Mouse (Mus musculus): ENCODE data around the gene Ccdc34. TPM values are rescaled to one million over a fixed set of nuclear protein-coding genes. Genes with fewer than 3 reads are reported as not detected.

Ccdc34 gene
- polyA plus RNA-seq, 1 experiment: 11.0 TPM

GRCm38 (mm10) chr2:110019656-110020055 lies 2.0 kb downstream of the Ccdc34 start:
- Histone ChIP-seq H3K79me2 (ENCODE audit: control insufficient read depth, insufficient read depth) (peaks cover 30% of the 10 kb centered on the region), H3K27me3 (ENCODE audit: control insufficient read depth, insufficient read depth, insufficient read length) (no peaks in the 10 kb centered on the region), H3K4me2 (ENCODE audit: low read depth) (peak overlapping the region; percentile 99), H3K36me3 (ENCODE audit: control insufficient read depth, insufficient read depth) (no peaks in the 10 kb centered on the region), H3K4me3 (no peak overlapping the region), H3ac (ENCODE audit: control insufficient read depth, insufficient read length) (no peak overlapping the region)
- no peak for TF ChIP-seq USF1 (IDR thresholded peaks at IDR 0.05; ENCODE audit: low read depth)

- Histone ChIP-seq H3K79me2 (ENCODE audit: control insufficient read depth, insufficient read depth) (peaks cover 30% of the 10 kb centered on the region), H3ac (ENCODE audit: control insufficient read depth, insufficient read length) (no peak overlapping the region), H3K4me3 (no peak overlapping the region), H3K4me2 (ENCODE audit: low read depth) (no peak overlapping the region), H3K27me3 (ENCODE audit: control insufficient read depth, insufficient read depth, insufficient read length) (no peaks in the 10 kb centered on the region), H3K36me3 (ENCODE audit: control insufficient read depth, insufficient read depth) (no peaks in the 10 kb centered on the region)
- TF ChIP-seq TCF3 (IDR thresholded peaks at IDR 0.05; ENCODE audit: insufficient read length, low read depth): no peak
- no peak for TF ChIP-seq POLR2AphosphoS2 (IDR thresholded peaks at IDR 0.05; ENCODE audit: insufficient read length, low read depth)
- TF ChIP-seq USF1 (IDR thresholded peaks at IDR 0.05; ENCODE audit: low read depth): no peak
- no peak for TF ChIP-seq TCF12 (IDR thresholded peaks at IDR 0.05; ENCODE audit: insufficient read depth, poor library complexity, severe bottlenecking)
- no peak for TF ChIP-seq POLR2A (IDR thresholded peaks at IDR 0.05; ENCODE audit: insufficient read length, low read depth)
- no peak for TF ChIP-seq CEBPB (IDR thresholded peaks at IDR 0.05; ENCODE audit: insufficient read depth, poor library complexity, severe bottlenecking)
- no peak for TF ChIP-seq MAX (IDR thresholded peaks at IDR 0.05; ENCODE audit: low read depth)
- TF ChIP-seq SRF (IDR thresholded peaks at IDR 0.05; ENCODE audit: control insufficient read depth, insufficient read length, low read depth): no peak
- no peak for TF ChIP-seq E2F4 (IDR thresholded peaks at IDR 0.05; ENCODE audit: insufficient read depth)
- TF ChIP-seq MYOG (IDR thresholded peaks at IDR 0.05; ENCODE audit: control insufficient read depth in 1 of 3, insufficient read depth in 1 of 3, insufficient read length in 2 of 3, low read depth in 2 of 3): no peak
- TF ChIP-seq REST (IDR thresholded peaks at IDR 0.05; ENCODE audit: insufficient read depth, insufficient read length): no peak
- no peak for TF ChIP-seq MYOD1 (IDR thresholded peaks at IDR 0.05; ENCODE audit: control insufficient read depth in 1 of 3, insufficient read length in 2 of 3, low read depth in 2 of 3)
Measured at GRCm38 (mm10) chr2:110020430-110020829, 2.8 kb downstream of the Ccdc34 start.

GRCm38 (mm10) chr2:110036265-110036664 lies 18.6 kb downstream of the Ccdc34 start:
- peaks cover 9% of the 10 kb centered on the region for H3K79me2 ChIP-seq (ENCODE audit: control insufficient read depth, insufficient read depth)
- H3K27me3 ChIP-seq (ENCODE audit: control insufficient read depth, insufficient read depth, insufficient read length): no peaks in the 10 kb centered on the region
- H3K4me2 ChIP-seq (ENCODE audit: low read depth): no peak overlapping the region
- H3K36me3 ChIP-seq (ENCODE audit: control insufficient read depth, insufficient read depth): peaks cover 6% of the 10 kb centered on the region
- no peak for TF ChIP-seq POLR2AphosphoS2 (IDR thresholded peaks at IDR 0.05; ENCODE audit: insufficient read length, low read depth)
- no peak for TF ChIP-seq USF1 (IDR thresholded peaks at IDR 0.05; ENCODE audit: low read depth)
- no peak for TF ChIP-seq MAX (IDR thresholded peaks at IDR 0.05; ENCODE audit: low read depth)
- no peak for TF ChIP-seq MYOD1 (IDR thresholded peaks at IDR 0.05; ENCODE audit: control insufficient read depth in 1 of 3, insufficient read length in 2 of 3, low read depth in 2 of 3)
- no peak for TF ChIP-seq E2F4 (IDR thresholded peaks at IDR 0.05; ENCODE audit: insufficient read depth)
- no peak for TF ChIP-seq POLR2A (IDR thresholded peaks at IDR 0.05; ENCODE audit: insufficient read length, low read depth)
- TF ChIP-seq SRF (IDR thresholded peaks at IDR 0.05; ENCODE audit: control insufficient read depth, insufficient read length, low read depth): no peak
- no peak for TF ChIP-seq CEBPB (IDR thresholded peaks at IDR 0.05; ENCODE audit: insufficient read depth, poor library complexity, severe bottlenecking)
- TF ChIP-seq TCF3 (IDR thresholded peaks at IDR 0.05; ENCODE audit: insufficient read length, low read depth): no peak
- TF ChIP-seq MYOG (IDR thresholded peaks at IDR 0.05; ENCODE audit: control insufficient read depth in 1 of 3, insufficient read depth in 1 of 3, insufficient read length in 2 of 3, low read depth in 2 of 3): no peak
- TF ChIP-seq REST (IDR thresholded peaks at IDR 0.05; ENCODE audit: insufficient read depth, insufficient read length): no peak
- TF ChIP-seq TCF12 (IDR thresholded peaks at IDR 0.05; ENCODE audit: insufficient read depth, poor library complexity, severe bottlenecking): no peak
- no peak overlapping the region for H3K4me3 ChIP-seq
- H3ac ChIP-seq (ENCODE audit: control insufficient read depth, insufficient read length): no peak overlapping the region

- H3K4me3 ChIP-seq: no peak overlapping the region
- no peaks in the 10 kb centered on the region for H3K27me3 ChIP-seq (ENCODE audit: control insufficient read depth, insufficient read depth, insufficient read length)
- peaks cover 9% of the 10 kb centered on the region for H3K79me2 ChIP-seq (ENCODE audit: control insufficient read depth, insufficient read depth)
- TF ChIP-seq MYOD1 (IDR thresholded peaks at IDR 0.05; ENCODE audit: control insufficient read depth in 1 of 3, insufficient read length in 2 of 3, low read depth in 2 of 3): peak in 1 of 3 experiments; percentile 7
- TF ChIP-seq POLR2A (IDR thresholded peaks at IDR 0.05; ENCODE audit: insufficient read length, low read depth): no peak
- no peak for TF ChIP-seq E2F4 (IDR thresholded peaks at IDR 0.05; ENCODE audit: insufficient read depth)
- no peak for TF ChIP-seq USF1 (IDR thresholded peaks at IDR 0.05; ENCODE audit: low read depth)
- no peak for TF ChIP-seq TCF12 (IDR thresholded peaks at IDR 0.05; ENCODE audit: insufficient read depth, poor library complexity, severe bottlenecking)
- TF ChIP-seq REST (IDR thresholded peaks at IDR 0.05; ENCODE audit: insufficient read depth, insufficient read length): no peak
- H3ac ChIP-seq (ENCODE audit: control insufficient read depth, insufficient read length): no peak overlapping the region
- H3K36me3 ChIP-seq (ENCODE audit: control insufficient read depth, insufficient read depth): peaks cover 6% of the 10 kb centered on the region
- no peak overlapping the region for H3K4me2 ChIP-seq (ENCODE audit: low read depth)
Measured at GRCm38 (mm10) chr2:110036665-110037064, 19.0 kb downstream of the Ccdc34 start.

GRCm38 (mm10) chr2:110037221-110037620 lies 19.6 kb downstream of the Ccdc34 start:
- no peak for TF ChIP-seq REST (IDR thresholded peaks at IDR 0.05; ENCODE audit: insufficient read depth, insufficient read length)
- no peak for TF ChIP-seq TCF12 (IDR thresholded peaks at IDR 0.05; ENCODE audit: insufficient read depth, poor library complexity, severe bottlenecking)
- TF ChIP-seq USF1 (IDR thresholded peaks at IDR 0.05; ENCODE audit: low read depth): no peak
- no peak for TF ChIP-seq SRF (IDR thresholded peaks at IDR 0.05; ENCODE audit: control insufficient read depth, insufficient read length, low read depth)
- no peak for TF ChIP-seq TCF3 (IDR thresholded peaks at IDR 0.05; ENCODE audit: insufficient read length, low read depth)
- TF ChIP-seq MYOD1 (IDR thresholded peaks at IDR 0.05; ENCODE audit: control insufficient read depth in 1 of 3, insufficient read length in 2 of 3, low read depth in 2 of 3): no peak
- peaks cover 13% of the 10 kb centered on the region for H3K79me2 ChIP-seq (ENCODE audit: control insufficient read depth, insufficient read depth)

More at GRCm38 (mm10) chr2:110037221-110037620, 19.6 kb downstream of the Ccdc34 start:
- Histone ChIP-seq H3K4me3 (no peak overlapping the region), H3K36me3 (ENCODE audit: control insufficient read depth, insufficient read depth) (peaks cover 6% of the 10 kb centered on the region), H3K27me3 (ENCODE audit: control insufficient read depth, insufficient read depth, insufficient read length) (no peaks in the 10 kb centered on the region), H3ac (ENCODE audit: control insufficient read depth, insufficient read length) (no peak overlapping the region), H3K4me2 (ENCODE audit: low read depth) (no peak overlapping the region)

All from myocyte (in vitro differentiated cells).